Mouse (Mus musculus) CD4-positive naive resting alpha-beta T cell, adult 57 days (primary cell): ENCODE data around the gene Olfr129. TPM values are rescaled to one million over a fixed set of nuclear protein-coding genes. Genes with fewer than 3 reads are reported as not detected.

Experiments
- total RNA-seq: library from RNA; stranded (reverse); gene quantifications from one replicate; pipeline ENCODE4 v1.2.4, GENCODE M21; 2023

Gene Olfr129
- total RNA-seq, result not detected

GRCm38 (mm10) chr17:38059979-38060378 lies at the start of gene Olfr129:
TSS of gene Olfr129 (minus strand) at chr17:38060079.

DNA sequence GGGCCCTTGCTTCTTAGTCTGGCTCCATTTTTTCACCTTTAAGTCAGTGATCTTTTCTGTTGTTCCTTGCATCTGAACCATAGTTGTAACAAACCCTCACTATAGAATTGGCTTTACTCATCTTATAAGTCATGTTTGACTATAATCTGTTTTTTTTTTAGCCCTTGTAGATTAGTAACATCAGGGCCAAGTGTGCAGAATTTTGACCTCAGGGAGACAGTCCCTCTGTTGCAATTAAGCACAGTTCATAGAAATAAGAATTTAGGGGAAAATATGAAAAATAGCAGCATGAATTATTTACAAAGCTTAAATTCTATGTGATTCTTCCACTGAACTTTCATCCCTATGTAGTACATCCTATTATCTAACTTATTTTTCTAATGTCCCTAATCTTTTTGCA lies 28.7 kb upstream of the Olfr129 start, which contains the start of gene Olfr131:
Gene Olfr131 (minus strand): TSS at position 101 of the 400 bp plus-strand sequence.

GRCm38 (mm10) chr17:38063621-38064020 lies 3.7 kb upstream of the Olfr129 start, which contains the start of gene Olfr130:
TSS of gene Olfr130 (plus strand) at chr17:38063921.

Other genes with a start within 250 kb of the Olfr129 start
- gene Olfr125, start 227.1 kb downstream of the Olfr129 start, total RNA-seq, result not detected
- gene Olfr126, start 212.6 kb downstream of the Olfr129 start, total RNA-seq, result not detected
- gene Olfr127, start 159.6 kb downstream of the Olfr129 start, total RNA-seq, result not detected
- gene Olfr128, start 139.5 kb downstream of the Olfr129 start, total RNA-seq, result not detected
- not detected for gene Olfr761, start 107.0 kb downstream of the Olfr129 start, total RNA-seq
- not detected for gene Olfr130, start 3.8 kb upstream of the Olfr129 start, total RNA-seq
- not detected for gene Olfr131, start 28.6 kb upstream of the Olfr129 start, total RNA-seq
- gene Olfr132, start 74.4 kb upstream of the Olfr129 start, total RNA-seq, result not detected
- gene Olfr133, start 85.2 kb upstream of the Olfr129 start, total RNA-seq, result not detected
- gene Olfr134, start 111.3 kb upstream of the Olfr129 start, total RNA-seq, result not detected
- not detected for gene Olfr135, start 144.3 kb upstream of the Olfr129 start, total RNA-seq
- not detected for gene Olfr138, start 201.0 kb upstream of the Olfr129 start, total RNA-seq
- gene Olfr137, start 247.5 kb upstream of the Olfr129 start, total RNA-seq, result not detected